Mouse (Mus musculus) common myeloid progenitor, adult 5-6 weeks (primary cell): ENCODE measurements around the gene Gm13271. TPM values are rescaled to one million over a fixed set of nuclear protein-coding genes. Genes with fewer than 3 reads are reported as not detected.
"Not testable (repeated sequence)": the region's sequence is repeated elsewhere in the genome, so short reads cannot be mapped to it uniquely, and the experiment has no call there.

ENCODE experiments used
- ATAC-seq: replicated peaks from 2 replicates; pipeline ENCODE4 v1.8.0; 2016; ENCODE audit warnings: low read depth, mild to moderate bottlenecking, moderate TSS enrichment, inconsistent platforms; ENCODE audit not compliant: poor library complexity, severe bottlenecking
- total RNA-seq: library from RNA; stranded (forward); fragments of 200-1000, 187-1606 nt; gene quantifications from 2 replicates; pipeline ENCODE4 v1.2.3, GENCODE M21; 2017

Gm13271 gene
- not detected in 2 replicates for total RNA-seq

GRCm38 (mm10) chr4:88754818-88755340, at the start of gene Gm13271:
TSS of gene Gm13271 (plus strand) at chr4:88754868.
- ATAC-seq: 0 out of 2 replicates have a peak, but pooled peaks have one; percentile 31

- peak; percentile 85 for ATAC-seq
Measured at GRCm38 (mm10) chr4:88705924-88706323, 48.7 kb upstream of the Gm13271 start.

GRCm38 (mm10) chr4:88707128-88707826, 47.4 kb upstream of the Gm13271 start:
- peak; percentile 71 for ATAC-seq

GRCm38 (mm10) chr4:88714281-88714680, 40.4 kb upstream of the Gm13271 start:
- ATAC-seq: peak; percentile 45; the same call in 1 of the 2 replicates

- ATAC-seq: no peak
Measured at GRCm38 (mm10) chr4:88715059-88715458, 39.6 kb upstream of the Gm13271 start.

GRCm38 (mm10) chr4:88718715-88719114, 36.0 kb upstream of the Gm13271 start:
- no peak for ATAC-seq

- ATAC-seq: peak; percentile 75
Measured at GRCm38 (mm10) chr4:88721791-88722721, 32.6 kb upstream of the Gm13271 start, which contains the start of the genes Gm26566 and Klhl9. TSS of gene Gm26566 (plus strand) at chr4:88721805. TSS of gene Klhl9 (minus strand) at chr4:88722465.

GRCm38 (mm10) chr4:88723497-88724090, 31.1 kb upstream of the Gm13271 start:
- ATAC-seq: no peak

GRCm38 (mm10) chr4:88726727-88727126, 27.9 kb upstream of the Gm13271 start:
- peak; percentile 24; the same call in 1 of the 2 replicates for ATAC-seq

GRCm38 (mm10) chr4:88727324-88727723, 27.3 kb upstream of the Gm13271 start:
- ATAC-seq: peak; percentile 93

GRCm38 (mm10) chr4:88738480-88738879, 16.2 kb upstream of the Gm13271 start:
- ATAC-seq: peak; percentile 72

- peak; percentile 55 for ATAC-seq
Measured at GRCm38 (mm10) chr4:88739036-88739435, 15.6 kb upstream of the Gm13271 start.

GRCm38 (mm10) chr4:88741426-88741825, 13.2 kb upstream of the Gm13271 start:
- peak; percentile 67 for ATAC-seq

GRCm38 (mm10) chr4:88742771-88743371, 11.8 kb upstream of the Gm13271 start:
- peak; percentile 45 for ATAC-seq

- no peak for ATAC-seq
Measured at GRCm38 (mm10) chr4:88744207-88744606, 10.5 kb upstream of the Gm13271 start.

- ATAC-seq: no peak
Measured at GRCm38 (mm10) chr4:88749926-88750325, 4.7 kb upstream of the Gm13271 start.

GRCm38 (mm10) chr4:88756581-88757513, 2.2 kb downstream of the Gm13271 start:
- not testable (repeated sequence) for ATAC-seq

- peak; percentile 100 for ATAC-seq
Measured at GRCm38 (mm10) chr4:88757628-88758031, 3.0 kb downstream of the Gm13271 start.

GRCm38 (mm10) chr4:88758751-88759150, 4.1 kb downstream of the Gm13271 start:
- not testable (repeated sequence) for ATAC-seq
